Mouse (Mus musculus): ENCODE measurements around the gene Fscn2.

DNA sequence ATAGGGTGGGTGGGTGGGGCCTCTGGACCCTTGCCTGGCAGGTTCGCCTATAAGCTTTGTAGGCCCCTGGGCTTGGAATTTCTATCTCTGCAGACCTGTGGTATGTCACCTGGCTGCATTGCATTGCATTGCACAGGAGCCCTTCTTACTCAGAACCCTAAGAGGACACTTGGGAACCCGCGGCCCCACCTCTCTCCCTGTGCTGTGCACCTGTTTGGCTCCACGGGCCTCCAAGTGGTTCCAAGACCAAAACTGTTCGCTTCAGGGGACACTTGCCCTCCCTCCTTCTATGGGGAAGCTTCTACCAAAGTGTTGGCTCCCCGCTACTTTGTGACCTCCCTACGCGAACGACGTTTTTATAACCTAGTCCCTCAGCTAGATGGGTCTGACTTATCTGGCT, 49.8 kb upstream of the Fscn2 start:
- TF ChIP-seq POLR2A (IDR thresholded peaks at IDR 0.05; ENCODE audit: low read depth, low read length) = no peak
- no peak for TF ChIP-seq CTCF (IDR thresholded peaks at IDR 0.05; ENCODE audit: extremely low read depth, insufficient read length, insufficient replicate concordance, low read depth, low read length)

Data from small intestine, adult 2 months (tissue).